Mouse (Mus musculus) E14TG2a.4 (cell line): ENCODE data around the gene Natd1.

ENCODE experiments used
- CTCF ChIP-seq: conservative IDR thresholded peaks from 2 replicates; pipeline ENCODE4 v1.5.1; 2014; ENCODE audit warnings: low read length
- NANOG ChIP-seq: IDR thresholded peaks from 2 replicates; pipeline ENCODE4 v1.6.1; 2014; ENCODE audit warnings: borderline replicate concordance, low read length, mixed read lengths

- TF ChIP-seq CTCF (no peak), NANOG (no peak)
Measured at GRCm38 (mm10) chr11:60935975-60936373, 21.4 kb upstream of the Natd1 start.
